Mouse (Mus musculus): Measurements from ENCODE around the gene Hpca. TPM values are rescaled to one million over a fixed set of nuclear protein-coding genes. Genes with fewer than 3 reads are reported as not detected.

Hpca gene
- total RNA-seq, 2 experiments from 2014 or later: 189 to 218 TPM

- intact Hi-C loops (cut with DNase I): no loop called here
- no peak for DNase-seq
Measured at GRCm38 (mm10) chr4:129136579-129137391, 14.9 kb upstream of the Hpca start, which contains the start of gene Fndc5. Fndc5 (plus strand) TSS chr4:129136999.

- intact Hi-C loops (cut with DNase I): no loop called here
- no peak for DNase-seq
Measured at GRCm38 (mm10) chr4:129136189-129136578, 14.3 kb upstream of the Hpca start.

DNA sequence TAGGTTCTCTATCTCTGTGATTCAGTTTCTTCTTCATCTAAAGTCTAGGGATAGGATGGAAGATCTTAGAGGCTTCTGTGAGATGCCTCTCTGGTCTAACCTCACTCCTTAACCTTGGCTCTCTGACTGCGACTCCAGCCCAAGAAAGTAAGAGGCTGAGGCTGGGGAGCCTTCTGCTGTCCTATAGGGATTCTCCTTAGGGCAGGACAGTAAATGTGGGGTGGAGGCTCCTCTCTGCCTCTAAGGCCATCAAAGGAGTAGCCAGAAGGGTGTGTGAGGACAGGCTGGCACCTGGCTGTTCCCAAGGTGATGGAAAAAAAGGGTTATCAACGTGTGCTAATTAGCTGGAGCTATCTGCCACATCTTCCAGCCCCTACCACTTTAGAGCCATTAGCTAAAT lies 13.8 kb upstream of the Hpca start:
- intact Hi-C loops (cut with DNase I): no loop called here

DNA sequence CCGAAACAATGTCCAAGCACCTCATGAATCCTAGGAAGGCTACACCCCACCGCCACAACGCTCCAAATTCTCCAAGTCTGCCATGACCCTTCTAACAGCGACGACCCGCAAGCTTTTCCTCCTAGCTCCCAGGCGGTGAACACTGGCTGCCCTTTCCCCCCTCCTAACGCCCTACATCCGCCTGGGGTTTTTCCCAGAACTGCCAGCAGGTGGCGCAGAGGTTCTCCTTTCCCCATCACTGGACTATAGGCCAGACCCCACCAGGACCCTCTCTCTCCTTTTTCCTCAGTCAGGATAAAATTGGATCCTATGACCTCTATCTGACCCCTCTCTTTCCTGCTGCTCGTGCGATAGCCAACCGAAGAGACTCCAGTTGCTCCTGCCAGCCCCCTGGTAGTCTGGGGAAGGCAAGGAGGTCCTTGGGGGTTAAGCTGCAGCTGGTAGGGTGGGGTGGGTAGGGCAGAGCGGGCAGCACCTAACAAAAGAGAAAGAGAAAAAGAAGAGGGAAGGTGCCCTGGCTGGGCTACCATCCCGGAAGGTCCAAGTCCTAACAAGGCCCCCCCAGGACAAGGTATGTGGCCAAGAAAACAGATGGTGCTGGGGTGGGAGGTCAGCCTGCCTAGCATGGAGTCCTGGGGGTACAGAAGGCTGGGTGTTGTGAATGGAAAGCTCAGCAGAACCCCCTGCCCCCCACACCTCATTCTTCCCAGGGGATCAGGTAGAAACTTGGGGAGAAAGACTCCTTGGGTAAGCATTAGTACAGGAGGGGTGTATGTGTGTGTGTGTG lies 13.2 kb upstream of the Hpca start:
- peak; percentile 90 for DNase-seq
- intact Hi-C loops (cut with DNase I): no loop called here

More for the DNA sequence above, 13.8 kb upstream of the Hpca start:
- DNase-seq: no peak

- DNase-seq: no peak
- intact Hi-C loops (cut with DNase I): no loop called here
Measured at GRCm38 (mm10) chr4:129130755-129131303, 9.0 kb upstream of the Hpca start.

DNA sequence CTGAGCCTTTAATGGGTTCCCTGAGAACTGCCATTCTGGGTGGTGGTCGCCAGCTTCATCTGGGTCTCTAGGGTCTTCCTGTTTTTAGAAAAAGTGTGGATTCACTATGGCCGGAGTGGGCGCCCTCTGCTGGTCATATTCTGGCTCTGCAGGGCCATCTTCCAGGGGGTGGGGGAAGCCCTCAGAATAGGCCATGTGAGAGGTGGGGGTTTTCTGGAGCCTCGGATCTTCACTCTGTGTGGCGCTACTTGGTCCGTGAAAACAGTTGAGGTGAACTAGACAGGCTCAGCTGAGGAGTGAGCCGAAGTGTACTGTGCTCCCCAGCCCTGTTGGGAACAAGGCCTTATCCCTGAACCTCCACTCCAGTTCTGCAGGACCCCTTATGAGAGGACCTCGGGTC lies 8.3 kb upstream of the Hpca start:
- DNase-seq: peak; percentile 65
- intact Hi-C loops (cut with DNase I): no loop called here

DNA sequence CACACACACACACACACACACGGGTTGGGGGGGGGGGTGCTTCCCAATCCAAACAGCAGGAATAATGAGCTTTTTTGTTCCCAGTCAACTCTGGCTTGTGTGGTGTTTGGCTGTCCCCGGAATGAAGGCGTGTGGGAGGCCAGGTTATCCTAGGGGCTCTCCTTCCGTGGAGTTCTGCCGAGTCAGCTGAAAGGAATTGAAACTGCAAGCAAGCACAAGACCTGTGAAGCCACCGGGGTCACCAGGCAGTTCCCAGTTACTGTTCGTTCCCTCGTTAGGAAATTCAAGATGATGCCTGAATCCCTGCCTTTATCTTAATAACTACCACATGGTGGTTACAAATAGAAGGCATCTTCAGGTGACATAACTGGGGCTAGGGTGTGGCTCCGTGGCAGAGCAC lies 7.6 kb upstream of the Hpca start:
- intact Hi-C loops (cut with DNase I): no loop called here

GRCm38 (mm10) chr4:129128582-129129338 lies 6.9 kb upstream of the Hpca start:
- no peak for DNase-seq
- intact Hi-C loops (cut with DNase I): no loop called here

More for the DNA sequence above, 7.6 kb upstream of the Hpca start:
- no peak for DNase-seq

DNA sequence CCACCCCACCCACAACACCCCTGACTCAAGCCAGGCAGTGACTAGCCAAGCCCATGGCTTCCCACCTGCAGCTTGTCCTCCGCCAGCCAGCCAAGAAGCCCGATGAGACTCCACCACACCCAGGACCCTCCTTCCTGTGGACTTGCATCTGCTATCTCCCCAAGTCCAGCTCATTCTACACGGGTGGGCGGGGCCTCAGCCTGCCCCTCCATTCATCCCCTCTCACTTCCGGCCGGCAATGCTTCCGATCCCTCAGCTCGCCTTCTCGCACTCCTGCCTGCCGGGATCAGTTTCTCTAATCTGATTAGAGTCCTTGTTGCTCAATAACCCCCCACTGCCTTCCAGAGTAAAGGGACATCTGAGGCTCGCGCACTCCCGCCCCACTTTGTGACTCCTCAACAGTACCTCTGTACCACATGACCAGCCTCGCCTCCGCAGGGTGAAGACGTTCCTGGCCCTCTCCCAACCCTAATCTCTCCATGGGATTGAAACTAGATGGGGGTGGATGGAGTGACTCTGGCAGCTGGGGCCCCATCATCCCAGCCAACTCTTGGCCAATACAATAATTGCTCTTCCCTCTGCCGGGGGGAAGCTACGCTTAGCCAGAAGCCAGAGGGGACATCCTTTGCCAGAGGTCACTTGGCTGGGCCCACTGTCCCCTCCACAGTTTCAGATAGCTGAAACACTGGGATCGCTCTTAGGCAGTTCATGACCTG lies 4.1 kb upstream of the Hpca start:
- intact Hi-C loops (cut with DNase I): no loop called here
- peak; percentile 89 for DNase-seq

GRCm38 (mm10) chr4:129124652-129125146 lies 2.9 kb upstream of the Hpca start:
- peak; percentile 90 for DNase-seq
- intact Hi-C loops (cut with DNase I): no loop called here

GRCm38 (mm10) chr4:129122719-129123118 lies 883 bp upstream of the Hpca start:
- DNase-seq: peak; percentile 68

GRCm38 (mm10) chr4:129122107-129122506 lies 271 bp upstream of the Hpca start:
- intact Hi-C loops (cut with DNase I): no loop called here
- no peak for DNase-seq

More at GRCm38 (mm10) chr4:129122719-129123118, 883 bp upstream of the Hpca start:
- intact Hi-C loops (cut with DNase I): no loop called here

GRCm38 (mm10) chr4:129120520-129121445 lies 1.1 kb downstream of the Hpca start:
- intact Hi-C loops (cut with DNase I): no loop called here
- DNase-seq: peak; percentile 42

DNA sequence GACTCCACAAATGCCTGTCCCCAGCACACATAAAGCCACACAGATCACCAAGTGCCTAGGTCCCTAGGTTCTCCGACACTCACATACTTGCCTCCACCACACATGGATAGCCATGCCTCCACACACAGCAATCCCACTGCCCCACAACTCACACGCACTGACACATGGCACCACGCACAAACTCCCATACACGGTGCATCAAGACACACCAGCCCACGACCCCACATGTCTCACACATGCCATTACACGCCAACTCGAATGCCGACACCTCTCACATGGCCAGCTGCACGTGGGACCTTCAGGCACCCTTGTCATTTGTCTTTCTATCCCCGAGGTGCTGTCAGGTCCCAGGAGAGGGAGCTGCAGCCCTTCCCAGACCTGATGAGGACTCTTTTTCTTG lies 2.1 kb downstream of the Hpca start:
- no peak for DNase-seq
- intact Hi-C loops (cut with DNase I): no loop called here

- intact Hi-C loops (cut with DNase I): no loop called here
- DNase-seq: no peak
Measured at GRCm38 (mm10) chr4:129117720-129118510, 3.9 kb downstream of the Hpca start.

- no peak for DNase-seq
- intact Hi-C loops (cut with DNase I): no loop called here
Measured at GRCm38 (mm10) chr4:129116703-129117102, 5.1 kb downstream of the Hpca start.

DNA sequence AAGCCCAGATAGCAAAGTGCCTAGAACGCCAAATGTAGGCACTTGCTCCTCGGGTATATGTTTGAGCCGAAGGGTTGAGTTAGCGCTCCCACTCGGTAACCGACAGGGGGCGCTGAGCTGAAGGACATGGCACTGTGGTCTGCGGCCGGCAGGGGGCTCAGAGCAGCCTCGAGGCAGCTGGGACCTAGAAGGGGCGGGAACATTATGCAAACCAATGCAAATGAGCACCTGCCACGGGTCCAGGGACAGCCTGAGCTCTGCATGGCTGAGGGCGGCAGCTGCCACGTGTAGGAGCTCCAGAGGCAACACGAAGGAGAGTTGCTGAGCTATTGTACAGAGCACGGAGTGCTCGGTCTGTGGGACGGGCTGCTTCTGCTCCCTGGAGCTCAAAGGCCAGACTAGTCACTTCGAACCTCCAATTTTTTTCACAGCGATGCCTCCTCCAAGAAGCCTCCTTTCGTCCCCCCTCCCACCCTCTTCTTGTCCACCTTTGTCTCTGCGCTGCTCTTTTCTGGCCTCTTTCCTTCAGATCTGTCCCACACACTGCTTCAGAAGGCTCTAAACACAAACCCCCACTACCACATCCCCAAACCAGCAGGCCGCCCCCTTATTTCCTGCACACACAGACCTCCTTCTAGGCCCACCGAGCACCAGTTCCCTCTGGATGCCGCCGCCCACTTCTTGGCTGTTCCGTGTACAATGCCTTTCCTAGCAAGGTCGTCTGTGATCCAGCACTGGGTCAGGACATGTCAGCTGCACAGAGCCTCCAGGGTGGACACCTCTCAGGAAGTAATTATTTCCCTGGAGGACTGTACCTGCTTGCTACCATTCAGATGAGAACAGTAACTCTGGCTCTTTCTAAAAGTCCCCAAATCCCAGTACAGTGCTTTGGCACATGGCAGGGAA lies 8.5 kb downstream of the Hpca start:
- peak; percentile 97 for DNase-seq
- intact Hi-C loops (cut with DNase I): no loop called here

Data from left cerebral cortex, postnatal 4 days (tissue).